Mouse (Mus musculus): ENCODE measurements at regions not wholly inside any gene's neighbourhood (a gene's known extent, or its start where the extent isn't known, plus 50 kb on each side); places are given as distances from the start of the nearest gene placed in this dataset.

DNA sequence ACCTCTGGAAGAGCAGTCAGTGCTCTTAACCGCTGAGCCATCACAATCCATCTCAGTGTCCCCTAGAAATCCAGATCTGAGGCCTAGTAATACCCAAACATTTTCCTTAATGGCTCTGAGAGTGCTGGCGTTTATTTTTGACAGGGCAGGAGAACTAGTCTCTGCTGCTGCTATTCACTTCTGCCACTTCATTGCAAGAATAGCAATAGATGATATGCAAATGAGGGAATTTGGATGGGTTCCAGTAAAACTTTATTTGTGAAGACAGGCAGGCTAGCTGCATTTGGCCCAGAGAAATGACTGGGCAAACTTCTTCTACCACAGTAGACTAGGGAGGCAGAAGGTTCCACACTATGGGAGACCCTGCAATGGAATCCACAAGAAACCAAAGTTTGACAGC lies 91.0 kb upstream of the Nphp3 start:
- Histone ChIP-seq H3K4me3 (replicated peaks in 1 of 3; ENCODE audit: low read depth in 2 of 3, low read length in 2 of 3, poor library complexity in 1 of 3) (no peak overlapping the region), H3K79me2 (replicated peaks; ENCODE audit: control insufficient read depth, extremely low read depth, insufficient read depth, poor library complexity, severe bottlenecking) (no peaks in the 10 kb centered on the region), H3K27ac (ENCODE audit: insufficient read depth, low read depth) (no peak overlapping the region), H3K9ac (ENCODE audit: insufficient read depth, low read depth) (no peak overlapping the region), H3K4me1 (ENCODE audit: control insufficient read depth in 1 of 2, insufficient read depth in 2 of 2) (peaks cover 0 to 18% of the 10 kb centered on the region in 2 experiments; a peak in 2 of 4 replicates), H3K36me3 (replicated peaks in 1 of 2; ENCODE audit: control insufficient read depth in 1 of 2, insufficient read depth in 1 of 2, low read length in 1 of 2) (no peaks in the 10 kb centered on the region), H3K27me3 (replicated peaks) (no peaks in the 10 kb centered on the region), H3K9me3 (replicated peaks; ENCODE audit: low read length) (no peaks in the 10 kb centered on the region), H3K4me2 (ENCODE audit: insufficient read depth, low read depth, poor library complexity, severe bottlenecking) (no peak overlapping the region)
- no peak for TF ChIP-seq SMC3 (IDR thresholded peaks at IDR 0.05; ENCODE audit: low read depth, low read length)
- DNase-seq (ENCODE audit: extremely low read depth), result no peak
- dilution Hi-C loops (cut with MboI; ENCODE audit: extremely low pct_ligation_motif_present, extremely low pct_unique_long_range_greater_than_20kb, low sequenced_read_pairs) (no loop called here), in situ Hi-C loops (cut with MboI; ENCODE audit: low pct_ligation_motif_present, low pct_unique_long_range_greater_than_20kb, low sequenced_read_pairs) (no loop called here)

DNA sequence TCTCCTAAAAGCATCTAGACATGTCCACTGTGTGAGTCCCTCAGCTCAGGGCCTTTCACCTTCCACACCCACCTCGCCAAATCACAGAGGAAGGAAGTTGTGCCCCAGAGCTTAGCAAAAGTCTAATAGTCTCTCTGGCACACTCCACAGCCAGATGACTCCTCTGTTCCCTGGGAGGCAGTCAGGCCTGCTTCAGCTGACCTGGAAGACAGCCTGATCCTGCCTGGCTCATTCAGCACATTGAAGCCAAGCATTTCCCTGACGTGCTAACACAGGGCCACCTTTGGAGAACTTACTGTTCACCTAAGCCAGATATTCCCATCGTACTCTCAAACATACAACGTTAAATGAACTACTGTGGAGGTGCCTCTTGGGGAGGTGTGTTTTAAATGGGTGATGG lies 87.2 kb upstream of the Nphp3 start:
- in situ Hi-C loops (cut with MboI; ENCODE audit: low pct_ligation_motif_present, low pct_unique_long_range_greater_than_20kb, low sequenced_read_pairs), result no loop called here
- Histone ChIP-seq H3K4me1 (ENCODE audit: control insufficient read depth in 1 of 2, insufficient read depth in 2 of 2) (no peaks in the 10 kb centered on the region), H3K4me2 (ENCODE audit: insufficient read depth, low read depth, poor library complexity, severe bottlenecking) (no peak overlapping the region), H3K79me2 (replicated peaks; ENCODE audit: control insufficient read depth, extremely low read depth, insufficient read depth, poor library complexity, severe bottlenecking) (no peaks in the 10 kb centered on the region), H3K9ac (ENCODE audit: insufficient read depth, low read depth) (no peak overlapping the region), H3K4me3 (replicated peaks in 1 of 3; ENCODE audit: low read depth in 2 of 3, low read length in 2 of 3, poor library complexity in 1 of 3) (no peak overlapping the region), H3K36me3 (replicated peaks in 1 of 2; ENCODE audit: control insufficient read depth in 1 of 2, insufficient read depth in 1 of 2, low read length in 1 of 2) (no peaks in the 10 kb centered on the region), H3K27ac (ENCODE audit: insufficient read depth, low read depth) (no peak overlapping the region), H3K9me3 (replicated peaks; ENCODE audit: low read length) (no peaks in the 10 kb centered on the region), H3K27me3 (replicated peaks) (no peaks in the 10 kb centered on the region)
- DNase-seq (ENCODE audit: extremely low read depth), result no peak
- dilution Hi-C loops (cut with MboI; ENCODE audit: extremely low pct_ligation_motif_present, extremely low pct_unique_long_range_greater_than_20kb, low sequenced_read_pairs), result no loop called here
- TF ChIP-seq RCOR1 (conservative IDR thresholded peaks at IDR 0.05; ENCODE audit: low read depth, low read length) (no peak), CHD2 (IDR thresholded peaks at IDR 0.05; ENCODE audit: low read length) (no peak), MXI1 (IDR thresholded peaks at IDR 0.05; ENCODE audit: low read depth, low read length) (no peak), ZKSCAN1 (IDR thresholded peaks at IDR 0.05; ENCODE audit: borderline replicate concordance, low read depth, low read length) (no peak), USF2 (conservative IDR thresholded peaks at IDR 0.05; ENCODE audit: low read depth, low read length) (no peak), MAFK (IDR thresholded peaks at IDR 0.05; ENCODE audit: insufficient replicate concordance, low read length) (no peak), NELFE (IDR thresholded peaks at IDR 0.05; ENCODE audit: low read depth, low read length) (no peak), TCF12 (IDR thresholded peaks at IDR 0.05; ENCODE audit: low read depth, low read length) (no peak)

DNA sequence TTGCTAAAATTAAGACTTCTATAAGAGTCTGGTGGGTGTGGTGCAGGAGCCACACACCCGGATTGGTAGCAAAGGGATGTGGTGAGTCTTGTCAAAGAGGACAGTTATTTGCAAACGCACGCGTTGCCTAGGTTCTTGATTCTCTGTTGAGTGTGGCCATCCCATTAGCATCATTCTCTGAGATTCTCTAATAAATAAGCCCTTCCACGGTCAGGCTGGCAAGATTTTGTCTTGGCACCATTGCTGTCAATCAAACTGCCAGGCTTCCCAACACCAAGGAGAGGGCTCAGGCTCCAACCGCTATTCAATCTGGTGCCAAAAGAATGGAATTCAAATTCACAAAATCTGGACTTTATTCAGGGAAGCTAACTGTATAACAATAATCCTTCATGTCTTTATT lies 84.6 kb upstream of the Nphp3 start:
- Histone ChIP-seq H3K27me3 (replicated peaks) (no peaks in the 10 kb centered on the region), H3K79me2 (replicated peaks; ENCODE audit: control insufficient read depth, extremely low read depth, insufficient read depth, poor library complexity, severe bottlenecking) (no peaks in the 10 kb centered on the region), H3K9me3 (replicated peaks; ENCODE audit: low read length) (no peaks in the 10 kb centered on the region), H3K27ac (ENCODE audit: insufficient read depth, low read depth) (no peak overlapping the region), H3K4me2 (ENCODE audit: insufficient read depth, low read depth, poor library complexity, severe bottlenecking) (no peak overlapping the region), H3K4me1 (ENCODE audit: control insufficient read depth in 1 of 2, insufficient read depth in 2 of 2) (no peaks in the 10 kb centered on the region), H3K9ac (ENCODE audit: insufficient read depth, low read depth) (no peak overlapping the region), H3K36me3 (replicated peaks in 1 of 2; ENCODE audit: control insufficient read depth in 1 of 2, insufficient read depth in 1 of 2, low read length in 1 of 2) (no peaks in the 10 kb centered on the region), H3K4me3 (replicated peaks in 1 of 3; ENCODE audit: low read depth in 2 of 3, low read length in 2 of 3, poor library complexity in 1 of 3) (no peak overlapping the region)
- dilution Hi-C loops (cut with MboI; ENCODE audit: extremely low pct_ligation_motif_present, extremely low pct_unique_long_range_greater_than_20kb, low sequenced_read_pairs), result no loop called here
- in situ Hi-C loops (cut with MboI; ENCODE audit: low pct_ligation_motif_present, low pct_unique_long_range_greater_than_20kb, low sequenced_read_pairs), result no loop called here
- TF ChIP-seq MYC (IDR thresholded peaks at IDR 0.05; ENCODE audit: low read depth, low read length) (no peak), RAD21 (IDR thresholded peaks at IDR 0.05; ENCODE audit: low read depth, low read length) (no peak), TCF12 (IDR thresholded peaks at IDR 0.05; ENCODE audit: low read depth, low read length) (no peak), BHLHE40 (IDR thresholded peaks at IDR 0.05; ENCODE audit: low read depth, low read length) (no peak), EP300 (IDR thresholded peaks at IDR 0.05; ENCODE audit: low read length) (no peak), KAT2A (IDR thresholded peaks at IDR 0.05; ENCODE audit: insufficient replicate concordance, low read length) (no peak), MAX (IDR thresholded peaks at IDR 0.05; ENCODE audit: low read length) (no peak)
- DNase-seq (ENCODE audit: extremely low read depth), result no peak
